Mouse (Mus musculus): ENCODE measurements around the gene Shroom3.

Shroom3 gene

GRCm38 (mm10) chr5:92698131-92698836, 15.0 kb downstream of the Shroom3 start:
- DNase-seq (ENCODE audit: low spot score in 2 of 2), result no peak

- no peak for DNase-seq (ENCODE audit: low spot score in 2 of 2)
Observed at GRCm38 (mm10) chr5:92698837-92699529, 15.7 kb downstream of the Shroom3 start.

GRCm38 (mm10) chr5:92701750-92702149, 18.5 kb downstream of the Shroom3 start:
- no peak for DNase-seq (ENCODE audit: low spot score in 2 of 2)

GRCm38 (mm10) chr5:92703671-92704070, 20.4 kb downstream of the Shroom3 start:
- DNase-seq (ENCODE audit: low spot score in 2 of 2), result no peak

- no peak for DNase-seq (ENCODE audit: low spot score in 2 of 2)
Observed at GRCm38 (mm10) chr5:92707921-92708491, 24.8 kb downstream of the Shroom3 start.

- DNase-seq (ENCODE audit: low spot score in 2 of 2), result no peak
Observed at GRCm38 (mm10) chr5:92710779-92711178, 27.5 kb downstream of the Shroom3 start.

- no peak for DNase-seq (ENCODE audit: low spot score in 2 of 2)
Observed at GRCm38 (mm10) chr5:92711666-92712290, 28.5 kb downstream of the Shroom3 start.

- no peak for DNase-seq (ENCODE audit: low spot score in 2 of 2)
Observed at GRCm38 (mm10) chr5:92712621-92713395, 29.6 kb downstream of the Shroom3 start.

- no peak for DNase-seq (ENCODE audit: low spot score in 2 of 2)
Observed at GRCm38 (mm10) chr5:92714886-92715285, 31.7 kb downstream of the Shroom3 start.

- DNase-seq (ENCODE audit: low spot score in 2 of 2), result no peak
Observed at GRCm38 (mm10) chr5:92715319-92715718, 32.1 kb downstream of the Shroom3 start.

- no peak for DNase-seq (ENCODE audit: low spot score in 2 of 2)
Observed at GRCm38 (mm10) chr5:92715890-92716289, 32.7 kb downstream of the Shroom3 start.

GRCm38 (mm10) chr5:92717666-92718360, 34.6 kb downstream of the Shroom3 start:
- DNase-seq (ENCODE audit: low spot score in 2 of 2), result no peak

GRCm38 (mm10) chr5:92718856-92719255, 35.6 kb downstream of the Shroom3 start:
- no peak for DNase-seq (ENCODE audit: low spot score in 2 of 2)

GRCm38 (mm10) chr5:92721610-92722009, 38.4 kb downstream of the Shroom3 start:
- no peak for DNase-seq (ENCODE audit: low spot score in 2 of 2)

GRCm38 (mm10) chr5:92725935-92726334, 42.7 kb downstream of the Shroom3 start:
- peak; percentile 29 to 60 for DNase-seq (ENCODE audit: low spot score in 2 of 2)

GRCm38 (mm10) chr5:92728252-92728828, 45.1 kb downstream of the Shroom3 start:
- DNase-seq (ENCODE audit: low spot score in 2 of 2), result peak in 1 of 2 experiments; percentile 36

- DNase-seq (ENCODE audit: low spot score in 2 of 2), result no peak
Observed at GRCm38 (mm10) chr5:92729221-92729620, 46.0 kb downstream of the Shroom3 start.

- no peak for DNase-seq (ENCODE audit: low spot score in 2 of 2)
Observed at GRCm38 (mm10) chr5:92741802-92742201, 58.6 kb downstream of the Shroom3 start.

- no peak for DNase-seq (ENCODE audit: low spot score in 2 of 2)
Observed at GRCm38 (mm10) chr5:92742701-92743100, 59.5 kb downstream of the Shroom3 start.

- DNase-seq (ENCODE audit: low spot score in 2 of 2), result no peak
Observed at GRCm38 (mm10) chr5:92745390-92746253, 62.4 kb downstream of the Shroom3 start.

Data from cerebellum, postnatal 4 days (tissue).